Mouse (Mus musculus): ENCODE measurements around the gene Lamb1. TPM values are rescaled to one million over a fixed set of nuclear protein-coding genes. Genes with fewer than 3 reads are reported as not detected.

Lamb1 gene
- total RNA-seq, 2 experiments from 2014 or later, result 16.8 to 17.1 TPM

DNA sequence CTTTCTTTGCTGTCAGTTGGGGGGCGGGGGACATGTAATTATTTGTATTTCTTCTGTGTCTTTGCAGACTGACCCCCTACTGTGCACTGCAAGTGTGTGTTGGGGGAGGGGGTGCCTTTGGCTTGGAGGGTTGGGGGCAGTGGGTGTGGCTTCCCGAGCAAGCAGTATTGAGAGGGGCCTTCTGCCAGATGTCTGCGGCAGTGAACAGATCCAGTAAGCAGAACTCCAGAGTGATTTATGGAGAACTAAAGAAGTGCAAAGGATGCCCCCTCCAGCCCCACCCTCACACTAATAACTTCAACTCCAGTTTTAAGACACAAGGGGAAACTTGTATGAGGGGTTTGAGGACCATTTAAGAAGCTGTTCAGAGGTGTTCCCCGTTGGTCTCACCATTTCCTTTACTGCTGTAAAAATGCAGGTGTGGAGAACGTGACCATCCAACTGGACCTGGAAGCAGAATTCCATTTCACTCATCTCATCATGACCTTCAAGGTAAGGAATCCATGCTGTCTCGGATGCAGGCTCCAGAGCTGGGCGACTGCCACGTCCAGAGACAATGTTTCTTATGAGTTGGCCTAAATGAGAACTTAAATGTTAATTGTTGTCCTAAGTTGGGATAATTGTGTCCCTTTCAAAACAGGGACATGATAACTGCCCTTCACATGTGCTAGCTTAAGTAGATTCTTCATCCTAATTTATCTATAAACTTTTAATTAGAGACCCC, 7.1 kb downstream of the Lamb1 start:
- Histone ChIP-seq H3K27ac (no peak overlapping the region), H3K4me3 (no peak overlapping the region)
- intact Hi-C loops (cut with DNase I), result no loop called here
- DNase-seq (ENCODE audit: extremely low spot score in 1 of 2, low spot score in 2 of 2), result no peak
- no peak for TF ChIP-seq CTCF (IDR thresholded peaks at IDR 0.05)

DNA sequence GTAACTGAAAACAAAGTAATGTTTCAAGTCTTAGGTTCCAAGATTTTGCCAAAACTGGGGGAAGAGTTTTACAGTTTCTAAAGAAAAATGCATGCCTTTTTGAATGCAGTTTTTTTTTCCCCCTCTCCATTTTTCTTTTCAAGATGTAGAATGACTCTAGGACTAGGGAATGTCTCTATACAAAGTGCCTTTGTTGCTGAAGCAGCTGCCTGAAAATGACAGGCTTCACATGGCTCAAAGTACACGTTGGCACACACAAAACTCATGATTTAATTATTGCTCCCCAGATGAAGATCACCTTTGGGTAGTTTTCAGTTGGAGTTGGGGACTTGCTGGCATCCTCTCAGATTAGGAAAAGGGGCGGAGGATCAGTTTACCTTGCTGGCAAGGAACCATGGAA, 7.8 kb downstream of the Lamb1 start:
- Histone ChIP-seq H3K4me3 (no peak overlapping the region), H3K27ac (no peak overlapping the region)
- intact Hi-C loops (cut with DNase I), result no loop called here
- TF ChIP-seq CTCF (IDR thresholded peaks at IDR 0.05), result no peak
- no peak for DNase-seq (ENCODE audit: extremely low spot score in 1 of 2, low spot score in 2 of 2)

DNA sequence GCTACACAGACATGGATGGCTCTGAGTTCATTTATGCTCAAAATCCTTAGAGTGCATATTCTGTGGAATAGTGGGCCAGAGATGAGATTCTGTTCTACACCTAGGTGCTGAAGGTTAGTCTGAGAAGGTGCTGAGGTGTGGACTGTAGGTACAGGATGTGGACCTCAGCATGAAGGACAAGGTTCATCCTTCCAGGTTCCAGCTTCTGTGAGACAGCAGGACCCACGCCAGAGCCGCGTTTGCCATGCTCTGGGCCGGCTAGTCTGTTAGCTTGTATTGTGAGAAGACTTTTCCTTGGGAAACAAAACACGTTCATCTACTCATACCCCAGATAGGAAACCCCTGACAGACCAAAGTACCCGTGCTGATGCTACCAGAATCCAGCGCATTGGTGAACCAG, 8.6 kb downstream of the Lamb1 start:
- Histone ChIP-seq H3K27ac (no peak overlapping the region), H3K4me3 (no peak overlapping the region)
- intact Hi-C loops (cut with DNase I), result no loop called here
- TF ChIP-seq CTCF (IDR thresholded peaks at IDR 0.05), result no peak
- no peak for DNase-seq (ENCODE audit: extremely low spot score in 1 of 2, low spot score in 2 of 2)

DNA sequence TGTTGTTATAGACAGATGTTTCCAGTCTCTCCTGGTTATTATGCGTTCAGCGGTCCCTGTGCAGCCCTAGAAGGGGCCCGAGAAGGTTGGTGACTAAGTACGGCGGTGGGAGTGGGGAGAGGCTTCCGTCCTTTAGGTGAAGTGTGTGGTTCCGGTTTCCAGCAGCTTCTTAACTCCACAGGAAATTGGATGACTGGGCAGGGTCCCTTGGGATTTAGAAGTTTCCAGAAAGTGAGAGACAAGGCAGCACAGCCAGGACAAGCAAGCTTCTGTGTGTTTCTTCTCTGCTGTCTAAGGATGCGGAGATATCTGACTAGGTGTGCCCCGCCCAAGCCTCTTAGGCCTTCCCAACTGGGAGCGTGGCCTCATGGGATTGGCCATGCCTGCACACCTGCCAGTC, 10.4 kb downstream of the Lamb1 start:
- Histone ChIP-seq H3K27ac (no peak overlapping the region), H3K4me3 (no peak overlapping the region)
- intact Hi-C loops (cut with DNase I), result no loop called here
- TF ChIP-seq CTCF (IDR thresholded peaks at IDR 0.05), result no peak
- no peak for DNase-seq (ENCODE audit: extremely low spot score in 1 of 2, low spot score in 2 of 2)

DNA sequence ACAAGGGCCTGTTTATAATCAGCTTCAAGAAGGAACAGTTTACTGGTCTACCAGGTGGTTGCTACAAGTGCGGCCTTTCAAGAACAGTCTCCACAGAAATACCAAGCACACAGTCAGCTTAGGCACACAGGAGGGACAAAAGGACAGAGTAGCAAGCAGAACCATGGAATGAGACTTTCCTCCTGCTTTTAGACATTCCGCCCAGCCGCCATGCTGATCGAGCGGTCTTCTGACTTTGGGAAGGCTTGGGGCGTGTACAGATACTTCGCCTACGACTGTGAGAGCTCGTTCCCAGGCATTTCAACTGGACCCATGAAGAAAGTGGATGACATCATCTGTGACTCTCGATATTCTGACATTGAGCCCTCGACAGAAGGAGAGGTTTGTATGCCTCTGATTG, 13.2 kb downstream of the Lamb1 start:
- Histone ChIP-seq H3K27ac (no peak overlapping the region), H3K4me3 (no peak overlapping the region)
- intact Hi-C loops (cut with DNase I), result no loop called here
- TF ChIP-seq CTCF (IDR thresholded peaks at IDR 0.05), result no peak
- DNase-seq (ENCODE audit: extremely low spot score in 1 of 2, low spot score in 2 of 2), result no peak

DNA sequence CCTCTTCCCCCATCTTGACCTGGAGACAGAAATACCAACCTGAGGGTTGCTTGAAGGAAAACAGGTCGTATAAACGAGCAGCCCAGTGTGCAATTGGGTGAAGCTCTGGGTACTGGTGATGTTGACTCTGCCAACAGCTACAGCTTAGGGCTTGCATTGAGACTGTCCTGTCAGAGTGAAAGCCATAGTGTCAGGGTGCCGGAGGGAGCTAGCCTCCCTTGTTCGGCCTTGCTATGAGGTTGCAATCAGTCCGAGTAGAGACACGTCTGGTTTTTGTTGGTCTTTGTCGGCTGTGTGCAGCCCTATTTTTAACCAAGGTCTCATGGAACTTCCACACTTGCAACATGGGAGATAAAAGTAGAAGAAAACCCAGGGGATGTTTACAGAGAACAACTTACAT, 15.3 kb downstream of the Lamb1 start:
- intact Hi-C loops (cut with DNase I), result no loop called here
- H3K4me3 ChIP-seq, result no peak overlapping the region
- no peak for DNase-seq (ENCODE audit: extremely low spot score in 1 of 2, low spot score in 2 of 2)
- no peak overlapping the region for H3K27ac ChIP-seq
- TF ChIP-seq CTCF (IDR thresholded peaks at IDR 0.05), result no peak

DNA sequence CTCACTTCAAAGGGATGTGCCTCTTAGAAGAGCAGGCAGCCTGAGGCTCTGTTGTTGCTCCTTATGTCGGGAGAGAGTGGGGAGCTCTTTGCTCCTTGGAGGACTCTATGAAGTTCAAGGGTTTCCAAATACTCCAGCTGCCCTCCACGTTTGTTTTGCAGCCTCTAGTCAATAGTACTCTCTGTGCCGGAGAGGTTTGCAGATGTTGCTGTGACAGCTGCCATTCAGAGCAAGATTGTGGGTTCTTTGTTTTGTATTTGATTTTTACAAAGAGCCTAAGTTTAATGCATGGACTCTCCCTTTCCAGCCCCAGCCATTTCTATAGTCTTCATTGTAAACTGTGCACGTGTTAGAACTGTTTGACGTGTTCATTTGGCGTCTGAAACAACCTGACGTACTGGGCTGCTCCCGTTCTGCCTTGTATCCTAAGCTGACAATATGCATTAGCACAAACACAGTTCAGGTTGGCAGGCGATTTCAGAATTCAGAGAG, 16.1 kb downstream of the Lamb1 start:
- DNase-seq (ENCODE audit: extremely low spot score in 1 of 2, low spot score in 2 of 2), result no peak
- Histone ChIP-seq H3K4me3 (no peak overlapping the region), H3K27ac (no peak overlapping the region)
- TF ChIP-seq CTCF (IDR thresholded peaks at IDR 0.05), result no peak
- intact Hi-C loops (cut with DNase I), result no loop called here

DNA sequence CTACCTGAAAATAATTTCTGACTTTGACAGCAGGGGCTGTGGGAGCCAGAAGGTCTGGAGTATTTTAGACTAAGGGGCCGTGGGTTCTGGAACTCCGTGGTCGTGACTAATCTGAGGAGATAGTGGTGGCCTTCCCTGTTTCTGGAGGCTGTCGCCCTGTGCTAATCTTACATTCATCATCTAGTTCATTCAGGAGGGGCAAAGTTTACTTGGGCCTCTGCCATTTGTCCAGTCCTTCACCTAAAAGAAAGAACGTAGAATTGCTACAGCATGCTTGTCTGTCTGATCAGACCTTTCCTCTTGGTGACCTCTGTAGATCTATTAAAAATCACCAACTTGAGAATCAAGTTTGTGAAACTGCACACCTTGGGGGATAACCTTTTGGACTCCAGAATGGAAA, 17.2 kb downstream of the Lamb1 start:
- Histone ChIP-seq H3K4me3 (no peak overlapping the region), H3K27ac (no peak overlapping the region)
- no peak for DNase-seq (ENCODE audit: extremely low spot score in 1 of 2, low spot score in 2 of 2)
- TF ChIP-seq CTCF (IDR thresholded peaks at IDR 0.05), result no peak
- intact Hi-C loops (cut with DNase I), result no loop called here

DNA sequence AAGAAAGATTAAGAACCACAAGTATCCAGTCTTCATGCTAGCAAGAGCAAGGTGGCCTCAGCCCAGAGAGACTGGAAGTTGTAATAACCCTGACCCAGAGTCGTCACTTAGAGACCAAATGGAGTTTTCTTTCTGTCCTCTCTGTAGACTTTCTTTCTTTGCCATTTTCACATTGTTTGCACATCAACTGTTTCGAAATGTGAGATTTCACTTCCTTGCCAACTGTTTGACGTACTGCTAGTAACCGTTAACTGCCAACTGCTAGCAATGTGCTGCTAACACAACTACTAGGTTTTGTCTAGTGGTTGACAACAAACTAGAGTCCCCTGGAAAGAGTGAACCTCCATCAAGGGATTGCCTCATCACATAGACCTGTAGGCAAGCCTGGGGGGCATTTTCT, 18.1 kb downstream of the Lamb1 start:
- Histone ChIP-seq H3K4me3 (no peak overlapping the region), H3K27ac (no peak overlapping the region)
- TF ChIP-seq CTCF (IDR thresholded peaks at IDR 0.05), result no peak
- DNase-seq (ENCODE audit: extremely low spot score in 1 of 2, low spot score in 2 of 2), result no peak
- intact Hi-C loops (cut with DNase I), result no loop called here

DNA sequence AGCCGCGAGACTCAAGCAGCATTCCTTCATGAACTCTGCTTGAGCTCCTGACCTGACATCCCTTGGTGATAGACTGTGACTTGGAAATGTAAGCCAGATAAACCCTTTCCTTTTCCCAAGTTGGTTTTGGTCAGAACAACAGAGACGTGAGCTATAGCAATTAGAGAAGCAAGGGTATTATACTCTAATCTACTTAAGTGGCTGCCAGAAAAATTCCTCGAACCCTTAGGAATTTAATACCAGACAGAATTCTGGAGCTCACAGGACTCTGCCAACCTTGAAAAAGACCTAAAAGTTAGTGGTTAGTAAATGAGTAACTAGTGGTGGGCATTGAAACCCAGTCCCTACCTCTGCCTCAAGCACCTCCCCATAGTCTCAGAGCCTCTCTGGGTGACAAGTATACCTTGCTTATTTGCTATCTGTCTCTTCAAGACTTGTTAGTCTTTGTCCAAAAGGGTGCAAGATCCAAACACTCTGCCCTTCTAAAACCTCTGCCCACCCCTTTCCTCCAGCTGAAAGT, 18.6 kb downstream of the Lamb1 start:
- TF ChIP-seq CTCF (IDR thresholded peaks at IDR 0.05), result no peak
- no peak overlapping the region for H3K27ac ChIP-seq
- intact Hi-C loops (cut with DNase I), result no loop called here
- no peak overlapping the region for H3K4me3 ChIP-seq
- no peak for DNase-seq (ENCODE audit: extremely low spot score in 1 of 2, low spot score in 2 of 2)

DNA sequence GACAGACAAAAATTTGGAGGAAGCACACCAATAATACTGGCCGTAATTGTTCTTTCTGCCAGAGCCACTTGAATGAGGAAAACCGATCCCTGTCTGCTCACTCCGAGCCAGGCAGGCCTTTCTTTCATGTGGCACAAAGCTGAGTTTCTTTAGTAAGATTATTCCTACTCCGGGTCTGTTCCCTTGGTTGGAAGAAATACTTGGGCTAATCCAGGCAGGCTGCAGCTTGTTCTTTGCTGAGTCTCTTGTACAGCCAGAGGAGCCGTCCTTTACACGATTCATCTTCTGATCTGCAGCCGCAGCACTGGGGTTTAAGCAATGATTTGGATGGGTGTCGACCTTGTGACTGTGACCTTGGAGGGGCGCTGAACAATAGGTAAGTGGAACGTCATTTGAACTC, 24.0 kb downstream of the Lamb1 start:
- Histone ChIP-seq H3K27ac (no peak overlapping the region), H3K4me3 (no peak overlapping the region)
- TF ChIP-seq CTCF (IDR thresholded peaks at IDR 0.05), result no peak
- intact Hi-C loops (cut with DNase I), result no loop called here
- DNase-seq (ENCODE audit: extremely low spot score in 1 of 2, low spot score in 2 of 2), result no peak

DNA sequence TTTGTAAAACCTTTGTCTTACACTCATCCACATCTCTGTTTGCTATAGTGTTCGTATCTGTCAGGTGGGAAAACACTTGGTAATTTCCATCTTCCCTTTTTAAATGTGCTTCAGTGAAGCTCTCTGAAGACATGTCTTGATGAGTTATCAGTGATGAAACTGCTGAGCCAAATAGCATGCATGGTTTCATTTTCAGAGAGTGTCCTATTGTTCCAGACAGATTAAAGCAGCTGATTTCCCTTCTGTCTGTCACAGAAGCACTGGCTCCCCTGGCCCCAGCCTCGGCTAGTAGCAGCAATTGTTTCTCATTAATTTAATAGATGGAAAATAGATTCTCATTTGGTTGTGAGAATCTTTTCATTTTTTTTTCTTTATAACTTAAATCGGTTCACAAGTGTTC, 25.9 kb downstream of the Lamb1 start:
- no peak for TF ChIP-seq CTCF (IDR thresholded peaks at IDR 0.05)
- H3K27ac ChIP-seq, result no peak overlapping the region
- H3K4me3 ChIP-seq, result no peak overlapping the region
- intact Hi-C loops (cut with DNase I), result no loop called here
- no peak for DNase-seq (ENCODE audit: extremely low spot score in 1 of 2, low spot score in 2 of 2)
